Mouse (Mus musculus): ENCODE measurements at regions not wholly inside any gene's neighbourhood (a gene's known extent, or its start where the extent isn't known, plus 50 kb on each side); places are given as distances from the start of the nearest gene placed in this dataset.

DNA sequence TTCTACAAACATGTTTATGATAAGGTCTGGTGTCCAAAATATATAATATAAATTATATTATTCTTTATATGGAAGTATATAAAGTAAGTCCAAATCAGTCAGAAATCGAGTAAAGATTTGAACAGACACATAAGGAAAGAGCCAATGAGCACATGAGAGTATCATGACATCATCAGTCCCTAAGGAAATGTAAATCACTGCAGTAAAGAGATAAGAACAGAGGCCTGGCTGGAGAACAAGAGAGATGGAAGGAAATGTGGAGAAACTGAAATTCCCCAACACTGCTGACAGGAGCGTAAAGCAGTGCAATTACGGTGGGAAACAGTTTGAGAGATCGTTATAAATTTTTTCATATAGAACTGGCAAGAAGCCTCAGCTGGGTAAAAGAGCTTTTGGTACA, 306.2 kb upstream of the Tbx3 start:
- no peak for TF ChIP-seq POLR2A (IDR thresholded peaks at IDR 0.05; ENCODE audit: insufficient read length, low read depth)
- no peak for TF ChIP-seq MYOD1 (IDR thresholded peaks at IDR 0.05; ENCODE audit: control insufficient read depth in 1 of 3, insufficient read length in 2 of 3, low read depth in 2 of 3)
- no peak for TF ChIP-seq POLR2AphosphoS2 (IDR thresholded peaks at IDR 0.05; ENCODE audit: insufficient read length, low read depth)
- TF ChIP-seq E2F4 (IDR thresholded peaks at IDR 0.05; ENCODE audit: insufficient read depth), result no peak
- no peak for TF ChIP-seq CEBPB (IDR thresholded peaks at IDR 0.05; ENCODE audit: insufficient read depth, poor library complexity, severe bottlenecking)
- no peak for TF ChIP-seq MAX (IDR thresholded peaks at IDR 0.05; ENCODE audit: low read depth)
- no peak for TF ChIP-seq TCF3 (IDR thresholded peaks at IDR 0.05; ENCODE audit: insufficient read length, low read depth)
- no peak for TF ChIP-seq REST (IDR thresholded peaks at IDR 0.05; ENCODE audit: insufficient read depth, insufficient read length)
